ENCODE assay signal across 17 mouse cellular contexts in the genomic region with DNA sequence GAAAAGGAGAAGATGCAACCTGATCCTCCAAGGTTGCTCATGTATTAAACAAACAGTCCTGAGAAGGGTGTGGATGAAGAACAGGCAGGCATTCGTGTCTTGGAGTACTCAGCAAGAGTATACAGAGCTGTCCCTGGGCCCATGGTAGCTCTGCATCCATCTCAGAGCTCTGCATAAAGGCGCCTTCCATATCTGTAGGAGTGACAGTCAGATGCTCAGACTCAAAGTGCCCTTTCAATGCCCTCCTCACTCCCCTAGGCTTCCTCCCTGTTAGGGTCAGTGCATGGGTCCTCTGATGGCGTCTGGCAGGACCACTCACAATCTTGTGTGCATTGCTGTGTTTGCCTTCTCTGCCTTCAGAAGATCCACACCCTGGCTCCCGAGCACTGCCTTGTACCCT. TPM values are rescaled to one million over a fixed set of nuclear protein-coding genes. Genes with fewer than 3 reads are reported as not detected.
"Had no signal": no experiment of that assay in that cellular context is flagged by ENCODE, and none has a peak within 500 bp of the region (broad histone marks: within the 10 kb centered on the region; RNA-seq: fewer than 3 reads in every experiment).

No protein-coding gene starts in this region.

- H3K4me3 ChIP-seq: kidney, embryonic 15.5 days; limb, embryonic 10.5 days; liver, embryonic 15.5 days had no signal

- H3K36me3 ChIP-seq: kidney, embryonic 15.5 days; limb, embryonic 10.5 days; liver, embryonic 15.5 days had no signal

- H3K4me2 ChIP-seq: kidney, embryonic 15.5 days; liver, embryonic 11.5 days; liver, embryonic 15.5 days had no signal

- H3K27ac ChIP-seq: kidney, embryonic 15.5 days; limb, embryonic 10.5 days; liver, embryonic 15.5 days had no signal

- H3K9me3 ChIP-seq: kidney, embryonic 15.5 days; limb, embryonic 10.5 days; liver, embryonic 15.5 days had no signal

- DNase-seq: kidney, adult 2 months; kidney, postnatal 14 days; lung, adult 2 months; lung, postnatal 10 days; lung, postnatal 4 days; retina, postnatal 1 day; right cerebral cortex, postnatal 4 days; spleen, adult 18-20 months; thymus, adult 18-20 months; thymus, postnatal 25 days had no signal

- ATAC-seq: intestine, embryonic 16.5 days had no signal

- H3K4me1 ChIP-seq: liver, embryonic 15.5 days had no signal

- H3K9ac ChIP-seq: kidney, embryonic 15.5 days; liver, embryonic 15.5 days had no signal

- H3K27me3 ChIP-seq: kidney, embryonic 15.5 days; liver, embryonic 15.5 days had no signal

RNA-seq across cellular contexts. Expression of a gene that starts 36.9 kb away (rescaled TPM):
- total RNA-seq: megakaryocyte-erythroid progenitor cell, adult 5-6 weeks; monocyte, adult 5-6 weeks had no signal
- polyA plus RNA-seq: kidney, adult 2 months; liver, embryonic 11.5 days; liver, embryonic 15.5 days had no signal
